Mouse (Mus musculus) midbrain, embryonic 15.5 days (tissue): ENCODE data around the gene Ank3. TPM values are rescaled to one million over a fixed set of nuclear protein-coding genes. Genes with fewer than 3 reads are reported as not detected.

Experiments
- ATAC-seq: fragments of 200-750 bp; cut with Nextera tagmentation; replicated peaks from 2 replicates; pipeline ENCODE4 v1.8.0; 2017; ENCODE audit warnings: moderate TSS enrichment
- H3K27ac ChIP-seq: fragments of 300-500 bp; sonication (generic); 2 replicates; pipeline ENCODE4 v1.5.1; 2015; ENCODE audit warnings: mild to moderate bottlenecking, inconsistent platforms
- H3K27me3 ChIP-seq: fragments of 300-500 bp; sonication (generic); replicated peaks from 2 replicates; pipeline ENCODE4 v1.6.1; 2015; ENCODE audit warnings: inconsistent platforms
- H3K36me3 ChIP-seq: fragments of 300-500 bp; sonication (generic); replicated peaks from 2 replicates; pipeline ENCODE4 v1.6.1; 2015; ENCODE audit warnings: inconsistent platforms
- H3K4me1 ChIP-seq: fragments of 300-500 bp; sonication (generic); 2 replicates; pipeline ENCODE4 v1.6.1; 2015; ENCODE audit warnings: inconsistent platforms
- H3K4me2 ChIP-seq: fragments of 300-500 bp; sonication (generic); 2 replicates; pipeline ENCODE4 v1.6.1; 2015; ENCODE audit warnings: inconsistent platforms, mild to moderate bottlenecking, moderate library complexity
- H3K4me3 ChIP-seq: fragments of 300-500 bp; sonication (generic); 2 replicates; pipeline ENCODE4 v1.5.1; 2015; ENCODE audit warnings: mild to moderate bottlenecking, inconsistent platforms
- H3K9ac ChIP-seq: fragments of 300-500 bp; sonication (generic); 2 replicates; pipeline ENCODE4 v1.6.1; 2015; ENCODE audit warnings: mild to moderate bottlenecking, inconsistent platforms
- H3K9me3 ChIP-seq: fragments of 300-500 bp; sonication (generic); 2 replicates; pipeline ENCODE4 v1.6.1; 2016; ENCODE audit warnings: inconsistent platforms
- WGBS: fragments of 180-500 bp; shearing (Covaris S2); methylation state at CpG from one replicate; pipeline ENCODE4 v1.1.7; 2015; ENCODE audit warnings: mixed read lengths; 5-methylcytosine and 5-hydroxymethylcytosine counted together
- polyA plus RNA-seq: library from polyadenylated mRNA; unstranded; fragments of >200 nt; fragmentation: Nextera tagmentation; extraction: Ambion mirVana; gene quantifications from 2 replicates; pipeline ENCODE4 v1.2.1, GENCODE M21; 2015

Ank3 gene
- polyA plus RNA-seq, 1 experiment from 2014 or later, result 108 TPM

- Histone ChIP-seq H3K4me1 (peaks cover 7% of the 10 kb centered on the region; the same call in 1 of the 2 replicates), H3K36me3 (no peaks in the 10 kb centered on the region), H3K27ac (no peak overlapping the region), H3K9ac (no peak overlapping the region), H3K4me2 (no peak overlapping the region), H3K27me3 (no peaks in the 10 kb centered on the region), H3K9me3 (no peaks in the 10 kb centered on the region), H3K4me3 (no peak overlapping the region)
- WGBS, result 91% methylated on average over 4 of the region's 4 CpGs
- ATAC-seq, result no peak
Measured at GRCm38 (mm10) chr10:70071334-70071733, 672.8 kb downstream of the Ank3 start.

Other genes starting within 250 kb of the Ank3 start
- 17.7 and 20.9 TPM in 2 replicates for gene Rhobtb1, start 247.3 kb upstream of the Ank3 start, polyA plus RNA-seq
- gene A930033H14Rik, start 185.7 kb upstream of the Ank3 start, polyA plus RNA-seq, result 1.3 and 1.6 TPM in 2 replicates
- gene Cdk1, start 45.8 kb upstream of the Ank3 start, polyA plus RNA-seq, result 63.0 and 66.4 TPM in 2 replicates